Mouse (Mus musculus) T-helper 17 cell (primary cell): ENCODE measurements around the gene Gm21188.
"Not testable (repeated sequence)": the region's sequence is repeated elsewhere in the genome, so short reads cannot be mapped to it uniquely, and the experiment has no call there.

ENCODE experiments used
- in situ Hi-C, 2 experiments: fragments of 300-600 bp; cut with MboI, MseI; formaldehyde crosslinking; loops; 1 replicate in 1 of 2; 2 replicates in 1 of 2; pipeline ENCODE4 v1.15.1; 2025; ENCODE audit warnings: high pct_unique_total_duplicates in 2 of 2

The Gm21188 gene

DNA sequence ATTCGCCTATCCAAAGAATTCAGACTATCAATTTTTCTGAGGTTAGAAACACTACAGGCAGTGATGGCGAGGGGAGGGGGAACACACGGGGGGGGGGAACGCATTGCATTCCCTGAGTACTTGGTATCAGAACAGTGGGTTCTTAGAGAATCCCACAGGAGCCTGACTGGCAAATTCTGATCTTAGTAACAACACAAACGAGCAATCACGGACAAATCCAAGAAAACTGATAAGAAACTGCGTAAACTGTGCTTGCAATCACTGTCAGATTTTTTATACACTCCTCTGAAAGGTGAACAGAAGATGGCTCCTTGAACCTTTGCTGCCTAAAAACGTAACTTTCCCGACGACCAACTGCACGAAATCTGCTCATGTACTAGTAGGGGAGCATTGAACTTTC is 24.6 kb downstream of the Gm21188 start:
- in situ Hi-C loops = not testable (repeated sequence)

DNA sequence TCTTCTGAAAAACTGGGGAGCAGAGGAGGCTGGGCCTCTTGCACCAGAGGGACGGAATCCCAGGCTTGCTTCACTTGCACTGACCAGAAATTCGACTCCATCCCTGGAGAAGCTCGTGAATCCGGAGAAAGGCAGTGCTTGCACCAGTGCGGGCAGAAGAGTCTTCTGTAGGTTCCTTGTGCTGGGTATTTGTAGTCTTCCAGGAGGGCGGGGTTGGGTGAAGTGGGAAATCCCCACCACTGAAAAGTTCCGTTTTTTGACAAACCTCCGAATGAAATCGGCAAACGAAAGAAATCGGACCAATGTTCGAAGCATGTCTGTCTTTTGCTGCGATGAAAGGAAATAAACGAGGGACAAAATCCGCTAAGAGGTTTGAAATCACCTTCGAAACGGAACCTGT is 25.1 kb downstream of the Gm21188 start, which contains the start of gene Gm36079:
Gene Gm36079, minus strand, starts transcription at position 101 of the 400 bp plus-strand sequence.
- in situ Hi-C loops = not testable (repeated sequence)

DNA sequence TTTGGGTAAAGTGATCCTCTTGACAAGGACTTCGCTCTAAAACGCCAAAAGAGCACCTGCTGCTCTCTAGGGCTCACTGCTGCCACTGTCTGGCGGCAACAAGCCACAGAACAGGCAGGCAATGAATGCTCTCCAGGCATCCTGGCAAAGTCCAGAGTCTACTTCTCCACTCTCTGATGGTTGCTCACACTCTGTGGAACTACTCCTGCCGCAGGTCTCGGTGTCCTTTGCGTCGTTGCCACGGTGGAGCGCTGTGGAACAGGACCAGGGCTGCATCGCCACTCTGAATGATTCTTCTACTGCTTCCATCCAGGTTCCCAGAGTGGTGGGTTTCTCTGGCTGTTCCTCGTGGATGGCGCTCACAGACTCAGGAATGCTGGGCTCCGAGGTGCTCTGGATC is 25.6 kb downstream of the Gm21188 start:
- in situ Hi-C loops = not testable (repeated sequence)

DNA sequence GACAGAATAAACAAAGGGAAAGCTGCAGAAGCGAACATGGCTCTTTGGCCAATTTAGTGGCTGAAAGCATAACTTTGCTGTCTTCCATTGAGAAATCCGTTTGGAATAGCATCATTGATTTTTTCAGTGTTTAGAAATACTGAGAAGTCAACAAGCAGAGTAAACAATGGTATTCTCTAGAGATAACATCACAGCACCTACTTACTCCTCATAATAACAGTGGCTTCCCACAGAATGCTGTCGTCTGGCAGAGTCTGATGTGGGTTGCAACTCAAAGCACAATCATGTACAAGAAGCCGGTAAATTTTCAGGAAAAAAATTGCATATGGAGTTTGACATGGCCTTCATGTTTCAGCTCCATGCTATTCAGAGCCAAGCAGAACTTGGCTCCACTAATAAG is 26.4 kb downstream of the Gm21188 start:
- in situ Hi-C loops = not testable (repeated sequence)

DNA sequence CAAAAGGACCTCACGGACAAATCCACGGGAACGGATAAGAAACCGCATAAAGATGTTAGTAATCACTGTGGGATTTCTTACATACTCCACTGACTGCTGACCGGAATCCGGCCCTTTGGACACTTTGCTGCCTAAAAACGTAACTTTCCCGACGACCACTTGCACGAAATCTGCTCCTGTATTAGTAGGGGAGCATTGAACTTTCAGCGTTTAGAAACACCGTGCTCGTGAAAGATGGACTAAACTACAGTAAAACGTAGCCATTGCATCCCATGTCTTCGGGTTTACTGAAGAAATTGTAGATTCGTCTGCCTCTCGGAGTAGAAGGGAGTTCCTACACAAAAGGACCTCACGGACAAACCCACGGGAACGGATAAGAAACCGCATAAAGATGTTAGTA is 27.0 kb downstream of the Gm21188 start:
- in situ Hi-C loops = not testable (repeated sequence)

DNA sequence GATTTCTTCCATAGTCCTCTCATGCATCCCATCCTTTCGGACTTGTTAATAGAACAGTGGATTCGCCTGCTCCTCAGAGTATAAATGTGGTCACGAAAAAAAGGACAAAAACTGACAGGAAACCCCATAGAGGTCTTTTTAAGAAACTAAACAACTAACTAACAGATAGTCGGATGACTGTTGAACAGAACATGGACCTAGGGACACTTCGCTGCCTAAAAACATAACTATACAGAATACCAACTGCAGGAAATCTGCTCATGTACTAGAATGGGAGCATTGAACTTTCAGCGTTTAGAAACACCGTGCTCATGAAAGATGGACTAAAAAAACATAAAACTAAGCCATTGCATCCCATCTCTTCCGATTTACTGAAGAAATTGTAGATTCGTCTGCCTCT is 27.4 kb downstream of the Gm21188 start:
- in situ Hi-C loops = not testable (repeated sequence)

DNA sequence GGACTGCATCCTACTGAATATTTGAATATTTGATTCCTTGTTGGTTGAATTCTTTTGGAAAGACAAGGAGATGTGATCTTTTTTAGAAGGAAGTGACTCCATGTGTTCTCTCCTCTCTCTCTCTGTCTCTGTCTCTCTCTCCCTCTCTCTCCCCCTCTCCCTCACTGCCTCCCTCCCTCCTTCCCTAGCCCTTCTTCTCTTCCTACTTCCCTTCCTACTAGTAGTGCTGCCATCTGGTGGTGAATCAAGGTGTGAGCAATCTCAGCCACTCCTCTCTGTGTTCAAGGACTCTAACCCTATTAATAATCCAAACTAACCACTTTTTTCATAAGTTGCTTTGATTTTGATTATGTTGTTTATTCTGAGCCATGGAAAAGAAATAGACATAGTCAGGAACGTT is 30.5 kb downstream of the Gm21188 start:
- in situ Hi-C loops = not testable (repeated sequence)

DNA sequence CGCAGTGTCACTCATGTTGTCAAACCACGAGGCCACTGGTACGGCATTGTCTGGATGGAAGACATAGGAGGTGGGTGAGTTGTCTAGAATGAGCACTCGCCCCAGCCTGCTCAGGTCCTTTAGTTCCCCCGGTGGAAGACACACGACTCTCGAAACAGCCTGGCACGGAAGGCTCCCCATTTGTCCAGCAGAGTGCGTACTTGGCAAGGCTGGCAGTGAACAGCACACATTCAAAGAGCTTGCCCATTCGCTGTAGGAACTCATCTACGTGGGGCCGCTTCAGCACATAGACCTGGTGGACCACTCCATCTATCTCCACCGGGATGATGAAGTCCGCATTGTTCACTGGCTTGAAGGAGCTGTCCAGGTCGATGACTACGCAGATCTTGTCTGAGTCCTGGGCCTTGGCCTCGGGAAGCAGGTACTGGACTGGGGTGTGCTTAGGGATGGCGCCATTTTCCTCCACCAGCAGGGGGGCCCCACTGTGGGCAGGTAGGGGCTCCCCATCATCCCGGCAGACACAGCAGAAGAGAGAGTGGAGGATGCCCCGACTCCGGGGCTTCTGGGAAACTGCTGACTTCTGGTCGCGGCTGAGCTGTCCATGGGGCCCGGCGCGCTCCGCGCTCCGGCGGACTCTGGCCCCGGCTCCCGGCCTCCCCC is 36.5 kb downstream of the Gm21188 start:
- in situ Hi-C loops = not testable (repeated sequence)

DNA sequence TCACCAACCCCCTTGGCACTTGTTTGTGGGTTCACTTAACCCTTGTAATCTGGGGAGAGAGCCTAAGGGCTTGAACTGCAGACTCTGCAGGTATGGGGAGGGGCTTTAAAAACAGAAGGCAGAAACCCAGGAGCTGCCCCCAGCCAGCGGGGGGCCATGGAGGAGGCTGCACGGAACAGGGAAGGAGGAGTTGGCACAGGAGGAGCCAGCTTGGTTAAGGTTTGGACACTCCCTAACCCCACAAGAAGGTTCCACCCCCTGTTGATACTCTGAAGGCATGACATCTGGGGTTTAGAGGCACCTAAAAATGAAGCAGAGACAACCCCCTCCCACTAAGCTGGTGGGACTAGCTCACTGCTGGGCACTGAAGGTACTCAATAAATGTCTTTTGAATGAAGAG is 38.0 kb downstream of the Gm21188 start:
- in situ Hi-C loops = loop anchor here in 1 of 2 experiments (5.0 kb wide), 1 partner anchor 38 kb away; the partner anchor contains the start of gene Gm21188

DNA sequence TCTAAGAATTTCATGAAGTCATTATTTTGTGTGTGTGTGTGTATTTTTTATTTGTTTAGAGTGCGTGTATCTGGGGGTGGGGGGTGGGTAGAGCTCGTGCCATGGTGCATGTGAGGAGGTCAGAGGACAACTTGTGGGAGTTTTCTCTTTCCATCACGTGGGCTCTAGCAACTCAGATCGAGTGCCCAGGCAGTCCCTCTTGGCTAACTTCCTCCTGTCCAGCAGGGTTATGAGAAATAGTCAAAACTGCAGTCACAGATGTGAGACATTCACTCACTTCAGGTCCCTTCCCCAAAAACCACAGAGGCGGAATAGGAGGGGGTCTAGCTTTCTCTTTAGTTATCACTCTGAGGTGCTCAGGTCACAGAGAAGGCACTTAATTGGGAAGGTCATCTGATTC is 38.5 kb downstream of the Gm21188 start:
- in situ Hi-C loops = loop anchor here in 1 of 2 experiments (5.0 kb wide), 1 partner anchor 39 kb away; the partner anchor contains the start of gene Gm21188

DNA sequence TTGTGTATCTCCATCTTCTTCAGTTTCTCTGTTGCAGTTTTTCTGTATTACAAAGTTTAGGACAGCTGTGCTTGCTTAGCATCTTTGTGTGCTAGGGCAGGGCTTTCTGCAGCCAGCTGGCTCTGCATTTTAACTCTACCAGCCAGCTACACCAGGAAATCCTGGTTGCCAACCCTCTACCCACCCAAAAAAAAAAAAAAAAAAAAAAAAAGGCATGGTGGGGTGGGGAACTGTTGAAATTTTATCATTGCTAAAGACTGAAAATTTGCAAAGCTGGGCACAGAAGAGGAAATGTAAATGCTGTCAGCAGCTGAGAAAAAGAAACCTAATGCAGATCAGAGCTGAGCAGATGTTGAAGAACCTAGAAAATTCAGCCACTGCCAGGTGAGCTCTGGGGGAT is 41.9 kb downstream of the Gm21188 start:
- in situ Hi-C loops = loop anchor here in 1 of 2 experiments (5.0 kb wide), 1 partner anchor 42 kb away; the partner anchor contains the start of gene Gm21188

DNA sequence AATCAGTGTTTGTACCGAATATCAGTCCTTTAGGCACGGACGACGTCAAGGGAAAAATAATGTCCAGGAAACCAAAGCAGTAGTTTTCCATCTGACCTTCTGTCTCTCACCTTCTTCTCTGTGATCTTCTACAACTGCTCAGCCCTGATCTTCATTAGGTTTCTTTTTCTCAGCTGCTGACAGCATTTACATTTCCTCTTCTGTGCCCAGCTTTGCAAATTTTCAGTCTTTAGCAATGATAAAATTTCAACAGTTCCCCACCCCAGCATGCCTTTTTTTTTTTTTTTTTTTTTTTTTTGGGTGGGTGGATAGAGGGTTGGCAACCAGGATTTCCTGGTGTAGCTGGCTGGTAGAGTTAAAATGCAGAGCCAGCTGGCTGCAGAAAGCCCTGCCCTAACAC is 52.8 kb downstream of the Gm21188 start:
- in situ Hi-C loops = not testable (repeated sequence)

DNA sequence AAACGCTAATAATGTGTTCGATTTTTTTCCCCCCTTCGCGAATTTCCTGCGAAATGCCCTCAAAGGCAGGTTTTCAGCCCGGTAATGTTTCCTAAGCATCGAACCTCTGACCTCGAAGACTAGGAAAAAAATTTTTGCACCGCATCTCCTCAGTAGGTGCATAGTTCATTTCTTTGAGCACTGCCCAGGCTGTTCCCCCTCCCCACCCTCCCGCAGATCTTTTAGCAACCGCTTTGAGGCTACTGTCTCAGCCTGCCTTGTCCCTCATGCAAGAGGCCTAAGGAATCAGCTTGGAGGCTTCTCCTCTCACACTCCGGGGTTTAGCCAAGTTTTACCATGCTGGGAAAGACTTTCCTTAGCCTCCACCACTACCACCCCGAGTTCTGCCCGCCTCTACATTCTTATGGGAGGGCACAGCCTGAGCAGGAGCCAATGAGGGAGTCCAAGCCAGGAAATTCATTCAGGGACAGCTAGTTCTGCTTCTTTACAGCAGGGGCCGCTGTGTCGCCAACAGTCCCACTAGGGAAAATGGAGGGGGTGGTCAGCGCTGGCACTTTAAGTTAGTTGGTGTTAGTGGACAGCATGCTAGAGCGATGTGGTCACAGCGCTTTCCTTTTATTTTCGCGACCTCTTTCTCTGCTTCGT is 53.4 kb downstream of the Gm21188 start:
- in situ Hi-C loops = not testable (repeated sequence)

DNA sequence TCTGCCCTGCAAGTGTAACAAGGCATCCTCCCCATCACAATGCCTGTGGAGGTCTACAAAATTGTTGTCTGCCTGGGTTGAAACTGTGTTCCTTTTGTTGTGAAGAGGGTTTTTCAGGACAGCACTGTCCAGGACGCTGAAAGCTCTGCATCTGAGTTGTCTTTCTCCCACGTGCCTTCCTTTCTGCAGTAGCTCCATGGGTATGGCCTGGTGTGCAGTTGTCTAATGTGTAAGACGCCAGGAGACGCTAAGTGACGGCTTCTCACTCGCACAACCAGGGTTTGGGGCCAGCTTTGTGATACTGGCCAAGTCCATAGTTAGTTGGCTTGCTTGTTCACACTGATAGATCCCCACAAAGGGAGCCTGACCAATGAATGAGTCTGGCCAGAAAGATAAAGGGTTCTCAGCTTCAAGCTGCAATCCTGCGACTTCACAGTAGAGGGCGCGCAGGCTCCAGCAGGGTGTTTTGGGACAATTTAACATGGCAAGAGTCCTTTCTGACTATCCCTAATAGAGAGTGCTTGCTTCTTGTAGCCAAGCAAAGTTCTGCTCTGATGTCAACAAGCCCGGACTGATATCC is 60.0 kb downstream of the Gm21188 start:
- in situ Hi-C loops = not testable (repeated sequence)

DNA sequence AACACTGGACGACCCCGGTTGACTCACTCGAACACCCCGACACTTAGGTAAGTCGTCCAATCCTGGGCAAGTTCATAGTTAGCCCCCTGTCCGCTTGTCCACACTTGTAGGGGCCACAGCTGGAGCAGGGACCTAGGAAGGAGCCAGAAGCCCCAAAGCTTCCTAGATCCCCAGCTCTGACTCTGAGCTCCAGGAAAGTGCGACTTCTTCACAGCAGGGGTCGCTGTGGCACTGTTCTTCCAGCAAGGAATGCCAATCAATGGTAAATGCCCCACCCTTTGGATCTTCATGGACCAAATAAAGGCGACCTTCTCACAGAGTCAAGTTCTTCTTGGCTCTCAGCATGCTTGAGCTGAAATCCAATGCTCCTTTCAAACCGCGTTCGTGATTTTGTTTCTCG is 60.7 kb downstream of the Gm21188 start:
- in situ Hi-C loops = not testable (repeated sequence)
